Mouse (Mus musculus): Measurements from ENCODE around the gene Mad2l1. TPM values are rescaled to one million over a fixed set of nuclear protein-coding genes. Genes with fewer than 3 reads are reported as not detected.

Mad2l1 gene
- polyA plus RNA-seq (2015; fragmentation: Nextera tagmentation; extraction: Ambion mirVana) = 43.4 and 45.9 TPM in 2 replicates

GRCm38 (mm10) chr6:66535028-66535862 is at the start of gene Mad2l1:
Gene Mad2l1 (plus strand): TSS chr6:66535390.
- ATAC-seq = peak; percentile 99
- peak within 1 kb of the TSS; percentile 81 for H3K27ac ChIP-seq
- H3K9me3 ChIP-seq = no peaks in the 10 kb centered on the region
- no peaks in the 10 kb centered on the region for H3K27me3 ChIP-seq
- H3K4me3 ChIP-seq (replicated peaks) = peak within 1 kb of the TSS; percentile 66
- peak within 1 kb of the TSS; percentile 72 for H3K4me2 ChIP-seq (replicated peaks)
- peak within 1 kb of the TSS; percentile 73 for H3K9ac ChIP-seq (replicated peaks)
- H3K36me3 ChIP-seq = peaks cover 6% of the 10 kb centered on the region; the same call in 1 of the 2 replicates
- under 1% methylated on average over 57 of the region's 57 CpGs for WGBS
- H3K4me1 ChIP-seq (replicated peaks) = peaks cover 17% of the 10 kb centered on the region

- no peak overlapping the region for H3K4me2 ChIP-seq (replicated peaks)
- H3K9ac ChIP-seq (replicated peaks) = no peak overlapping the region
- no peaks in the 10 kb centered on the region for H3K9me3 ChIP-seq
- no peaks in the 10 kb centered on the region for H3K27me3 ChIP-seq
- no peak overlapping the region for H3K27ac ChIP-seq
- H3K4me1 ChIP-seq (replicated peaks) = no peaks in the 10 kb centered on the region
- 87% methylated on average over 3 of the region's 3 CpGs for WGBS
- no peak overlapping the region for H3K4me3 ChIP-seq (replicated peaks)
- no peak for ATAC-seq
- H3K36me3 ChIP-seq = no peaks in the 10 kb centered on the region
These were observed 41.5 kb upstream of the Mad2l1 start for GRCm38 (mm10) chr6:66493685-66494084.

GRCm38 (mm10) chr6:66516368-66516767 is 18.8 kb upstream of the Mad2l1 start:
- ATAC-seq = no peak
- Histone ChIP-seq H3K36me3 (no peaks in the 10 kb centered on the region), H3K9ac (replicated peaks) (no peak overlapping the region), H3K4me2 (replicated peaks) (no peak overlapping the region), H3K4me1 (replicated peaks) (no peaks in the 10 kb centered on the region), H3K27ac (no peak overlapping the region), H3K4me3 (replicated peaks) (no peak overlapping the region), H3K27me3 (no peaks in the 10 kb centered on the region), H3K9me3 (no peaks in the 10 kb centered on the region)
- 93% methylated on average over 5 of the region's 5 CpGs for WGBS

GRCm38 (mm10) chr6:66528386-66528785 is 6.8 kb upstream of the Mad2l1 start:
- no peaks in the 10 kb centered on the region for H3K4me1 ChIP-seq (replicated peaks)
- no peaks in the 10 kb centered on the region for H3K36me3 ChIP-seq
- H3K9me3 ChIP-seq = no peaks in the 10 kb centered on the region
- H3K27ac ChIP-seq = no peak overlapping the region
- no peaks in the 10 kb centered on the region for H3K27me3 ChIP-seq
- H3K4me3 ChIP-seq (replicated peaks) = no peak overlapping the region
- no peak overlapping the region for H3K4me2 ChIP-seq (replicated peaks)
- 94% methylated on average over 10 of the region's 10 CpGs for WGBS
- peak; percentile 37; the same call in 1 of the 2 replicates for ATAC-seq
- H3K9ac ChIP-seq (replicated peaks) = no peak overlapping the region

- Histone ChIP-seq H3K9ac (replicated peaks) (no peak overlapping the region), H3K36me3 (no peaks in the 10 kb centered on the region), H3K4me3 (replicated peaks) (no peak overlapping the region), H3K4me1 (replicated peaks) (peaks cover 17% of the 10 kb centered on the region), H3K4me2 (replicated peaks) (no peak overlapping the region), H3K9me3 (no peaks in the 10 kb centered on the region), H3K27me3 (no peaks in the 10 kb centered on the region), H3K27ac (no peak overlapping the region)
- ATAC-seq = no peak
- 38% methylated on average over 3 of the region's 3 CpGs for WGBS
These were observed 1.9 kb upstream of the Mad2l1 start for GRCm38 (mm10) chr6:66533241-66533640.

DNA sequence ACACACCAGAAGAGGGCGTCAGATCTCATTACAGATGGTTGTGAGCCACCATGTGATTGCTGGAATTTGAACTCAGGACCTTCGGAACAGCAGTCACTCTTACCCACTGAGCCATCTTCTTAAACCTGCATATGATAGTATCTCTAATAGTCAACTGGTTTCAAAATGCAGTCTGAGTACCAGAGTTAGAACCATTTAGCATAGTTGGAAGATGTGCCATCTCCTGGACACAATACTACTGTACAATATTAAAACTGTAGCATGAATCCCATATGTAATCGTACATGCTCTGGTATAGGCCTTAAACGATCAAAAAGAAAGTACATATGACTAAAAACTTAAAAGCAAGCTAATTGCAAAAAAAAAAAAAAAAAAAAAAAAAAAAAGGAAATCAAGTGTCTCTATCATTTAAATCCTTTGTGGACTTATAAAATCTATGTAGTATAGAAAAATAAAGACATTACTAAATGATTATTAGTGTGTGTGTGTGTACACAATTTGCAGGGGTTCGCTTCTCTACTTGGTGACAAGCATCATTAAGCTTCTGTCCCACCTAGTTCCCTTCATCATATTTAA is 736 bp upstream of the Mad2l1 start:
- ATAC-seq = no peak
- Histone ChIP-seq H3K4me2 (replicated peaks) (peak overlapping the region; percentile 72), H3K4me3 (replicated peaks) (peak overlapping the region; percentile 66), H3K9me3 (no peaks in the 10 kb centered on the region), H3K9ac (replicated peaks) (peak overlapping the region; percentile 62), H3K4me1 (replicated peaks) (peaks cover 17% of the 10 kb centered on the region), H3K27ac (peak overlapping the region; percentile 81), H3K27me3 (no peaks in the 10 kb centered on the region), H3K36me3 (0 out of 2 replicates have a peak, but pooled peaks cover under 1% of the 10 kb centered on the region)
- 82% methylated on average over 5 of the region's 5 CpGs for WGBS

GRCm38 (mm10) chr6:66535966-66536365 is 776 bp downstream of the Mad2l1 start:
- no peaks in the 10 kb centered on the region for H3K27me3 ChIP-seq
- peak overlapping the region; percentile 72 for H3K4me2 ChIP-seq (replicated peaks)
- no peak for ATAC-seq
- H3K9me3 ChIP-seq = no peaks in the 10 kb centered on the region
- H3K4me3 ChIP-seq (replicated peaks) = peak overlapping the region; percentile 66
- no peak overlapping the region for H3K27ac ChIP-seq
- H3K36me3 ChIP-seq = peaks cover 8% of the 10 kb centered on the region; the same call in 1 of the 2 replicates
- 15% methylated on average over 7 of the region's 7 CpGs for WGBS
- H3K4me1 ChIP-seq (replicated peaks) = peaks cover 17% of the 10 kb centered on the region
- peak overlapping the region; percentile 73 for H3K9ac ChIP-seq (replicated peaks)

DNA sequence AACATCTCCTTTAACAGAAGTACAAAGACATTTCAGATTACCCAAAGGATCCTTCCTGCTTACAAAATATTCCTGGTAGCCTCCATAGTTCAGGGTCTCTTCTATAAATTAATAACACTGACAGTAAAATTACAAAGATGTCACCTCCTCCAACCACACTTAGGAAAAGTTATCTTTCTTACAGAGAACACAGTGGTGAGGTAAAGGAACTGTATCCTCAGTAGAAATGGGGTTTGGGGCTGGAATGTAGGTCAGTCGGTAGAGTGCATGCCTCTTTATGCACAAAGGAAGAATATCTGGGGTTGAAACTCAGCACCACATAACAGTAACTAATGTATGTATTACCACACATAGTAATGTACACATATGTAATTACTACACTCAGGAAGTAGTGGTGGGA is 24.8 kb downstream of the Mad2l1 start, which contains the start of gene Vmn1r32:
Vmn1r32 (minus strand) TSS at position 101 of the 400 bp plus-strand sequence.
- 83% methylated on average over 1 of the region's 1 CpGs for WGBS
- no peak within 1 kb of the TSS for H3K4me3 ChIP-seq (replicated peaks)
- H3K4me1 ChIP-seq (replicated peaks) = no peaks in the 10 kb centered on the region
- no peak within 1 kb of the TSS for H3K9ac ChIP-seq (replicated peaks)
- no peaks in the 10 kb centered on the region for H3K9me3 ChIP-seq
- H3K36me3 ChIP-seq = no peaks in the 10 kb centered on the region
- H3K27ac ChIP-seq = no peak within 1 kb of the TSS
- ATAC-seq = no peak
- H3K27me3 ChIP-seq = no peaks in the 10 kb centered on the region
- no peak within 1 kb of the TSS for H3K4me2 ChIP-seq (replicated peaks)

DNA sequence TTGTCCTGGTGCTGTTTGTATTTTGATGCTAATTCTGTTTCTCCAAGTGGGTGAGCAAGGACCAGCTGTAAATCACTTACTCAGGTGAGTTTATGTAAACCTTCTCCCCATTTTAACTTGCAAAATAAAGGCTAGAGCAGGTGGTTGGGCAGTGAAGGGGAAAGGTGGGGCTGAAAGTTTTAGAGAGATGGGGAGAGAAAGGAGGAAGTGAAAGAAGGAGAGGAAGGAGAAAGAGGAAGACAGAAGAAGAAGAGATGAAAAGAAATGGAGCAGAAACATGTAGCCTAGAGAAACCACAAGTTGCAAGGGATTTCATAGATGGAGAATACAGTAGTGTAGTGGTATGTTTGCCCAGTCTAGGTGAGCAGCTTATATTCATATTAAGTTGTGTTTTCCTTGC is 60.6 kb downstream of the Mad2l1 start:
- Histone ChIP-seq H3K36me3 (no peaks in the 10 kb centered on the region), H3K27me3 (no peaks in the 10 kb centered on the region), H3K9me3 (no peaks in the 10 kb centered on the region), H3K4me2 (replicated peaks) (no peak overlapping the region), H3K27ac (no peak overlapping the region), H3K4me1 (replicated peaks) (no peaks in the 10 kb centered on the region), H3K9ac (replicated peaks) (no peak overlapping the region), H3K4me3 (replicated peaks) (no peak overlapping the region)
- no peak for ATAC-seq

Other genes starting within 250 kb of the Mad2l1 start
- 0.11 TPM in 1 of 2 replicates, not detected in the other for gene Vmn1r32, start 24.7 kb downstream of the Mad2l1 start, polyA plus RNA-seq (2015; fragmentation: Nextera tagmentation; extraction: Ambion mirVana)
- not detected in 2 replicates for gene Vmn1r33, start 82.9 kb downstream of the Mad2l1 start, polyA plus RNA-seq (2015; fragmentation: Nextera tagmentation; extraction: Ambion mirVana)
- gene Vmn1r34, start 108.5 kb downstream of the Mad2l1 start, polyA plus RNA-seq (2015; fragmentation: Nextera tagmentation; extraction: Ambion mirVana) = not detected in 2 replicates
- not detected in 2 replicates for gene Vmn1r35, start 150.5 kb downstream of the Mad2l1 start, polyA plus RNA-seq (2015; fragmentation: Nextera tagmentation; extraction: Ambion mirVana)
- gene Vmn1r36, start 183.8 kb downstream of the Mad2l1 start, polyA plus RNA-seq (2015; fragmentation: Nextera tagmentation; extraction: Ambion mirVana) = not detected in 2 replicates
- gene Vmn1r37, start 194.0 kb downstream of the Mad2l1 start, polyA plus RNA-seq (2015; fragmentation: Nextera tagmentation; extraction: Ambion mirVana) = not detected in 2 replicates
- not detected in 2 replicates for gene Vmn1r38, start 247.2 kb downstream of the Mad2l1 start, polyA plus RNA-seq (2015; fragmentation: Nextera tagmentation; extraction: Ambion mirVana)

Measured in midbrain, embryonic 13.5 days (tissue).